Mouse (Mus musculus) myocyte (in vitro differentiated cells): Measurements from ENCODE around the gene 4930402H24Rik. TPM values are rescaled to one million over a fixed set of nuclear protein-coding genes. Genes with fewer than 3 reads are reported as not detected.

Source experiments
- H3K27me3 ChIP-seq: one replicate; pipeline ENCODE4 v1.6.1; 2011; ENCODE audit not compliant: control insufficient read depth, insufficient read depth, insufficient read length
- H3K36me3 ChIP-seq: one replicate; pipeline ENCODE4 v1.6.1; 2011; ENCODE audit not compliant: control insufficient read depth, insufficient read depth
- H3K4me2 ChIP-seq: one replicate; pipeline ENCODE4 v1.6.1; 2011; ENCODE audit warnings: low read depth, control low read depth
- H3K4me3 ChIP-seq: one replicate; pipeline ENCODE4 v1.5.1; 2011; ENCODE audit warnings: mild to moderate bottlenecking, control low read depth, moderate library complexity
- H3K79me2 ChIP-seq: one replicate; pipeline ENCODE4 v1.6.1; 2011; ENCODE audit not compliant: control insufficient read depth, insufficient read depth
- H3ac ChIP-seq: one replicate; pipeline ENCODE4 v1.6.1; 2011; ENCODE audit not compliant: control insufficient read depth, insufficient read length
- CEBPB ChIP-seq: IDR thresholded peaks from 2 replicates; pipeline ENCODE4 v1.6.1; 2011; ENCODE audit warnings: mild to moderate bottlenecking, moderate library complexity; ENCODE audit not compliant: poor library complexity, insufficient read depth, severe bottlenecking
- E2F4 ChIP-seq: IDR thresholded peaks from one replicate; pipeline ENCODE4 v1.6.1; 2011; ENCODE audit warnings: mild to moderate bottlenecking, control low read depth, moderate library complexity; ENCODE audit not compliant: insufficient read depth
- MAX ChIP-seq: IDR thresholded peaks from one replicate; pipeline ENCODE4 v1.6.1; 2011; ENCODE audit warnings: low read depth, mild to moderate bottlenecking, control low read depth
- MYOD1 ChIP-seq, 3 experiments: IDR thresholded peaks; one replicate each; pipeline ENCODE4 v1.6.1; 2011; ENCODE audit warnings: control low read depth in 2 of 3, low read depth in 2 of 3, mild to moderate bottlenecking in 2 of 3, moderate library complexity in 1 of 3; ENCODE audit not compliant: insufficient read length in 2 of 3, control insufficient read depth in 1 of 3
- MYOG ChIP-seq, 3 experiments: IDR thresholded peaks; one replicate each; pipeline ENCODE4 v1.6.1; 2011; ENCODE audit warnings: control low read depth in 2 of 3, low read depth in 2 of 3, mild to moderate bottlenecking in 2 of 3; ENCODE audit not compliant: insufficient read length in 2 of 3, control insufficient read depth in 1 of 3, insufficient read depth in 1 of 3
- POLR2A ChIP-seq: IDR thresholded peaks from one replicate; pipeline ENCODE4 v1.6.1; 2011; ENCODE audit warnings: low read depth, mild to moderate bottlenecking, control low read depth, moderate library complexity; ENCODE audit not compliant: insufficient read length
- POLR2AphosphoS2 ChIP-seq: IDR thresholded peaks from one replicate; pipeline ENCODE4 v1.6.1; 2011; ENCODE audit warnings: low read depth, control low read depth; ENCODE audit not compliant: insufficient read length
- REST ChIP-seq: IDR thresholded peaks from one replicate; pipeline ENCODE4 v1.6.1; 2011; ENCODE audit warnings: mild to moderate bottlenecking, control low read depth, moderate library complexity; ENCODE audit not compliant: insufficient read depth, insufficient read length
- SRF ChIP-seq: IDR thresholded peaks from one replicate; pipeline ENCODE4 v1.6.1; 2011; ENCODE audit warnings: low read depth; ENCODE audit not compliant: control insufficient read depth, insufficient read length
- TCF12 ChIP-seq: IDR thresholded peaks from one replicate; pipeline ENCODE4 v1.6.1; 2011; ENCODE audit warnings: mild to moderate bottlenecking, control low read depth; ENCODE audit not compliant: poor library complexity, insufficient read depth, severe bottlenecking
- TCF3 ChIP-seq: IDR thresholded peaks from one replicate; pipeline ENCODE4 v1.6.1; 2011; ENCODE audit warnings: low read depth, control low read depth; ENCODE audit not compliant: insufficient read length
- USF1 ChIP-seq: IDR thresholded peaks from one replicate; pipeline ENCODE4 v1.6.1; 2011; ENCODE audit warnings: low read depth, mild to moderate bottlenecking, control low read depth, moderate library complexity
- polyA plus RNA-seq: library from polyadenylated mRNA; unstranded; fragments of >200 nt; fragmentation: generic; extraction: Trizol; gene quantifications from one replicate; pipeline ENCODE4 v1.2.1, GENCODE M21; 2012; ENCODE audit warnings: missing spikeins

Gene 4930402H24Rik
- polyA plus RNA-seq, 1 experiment, result 10.4 TPM

DNA sequence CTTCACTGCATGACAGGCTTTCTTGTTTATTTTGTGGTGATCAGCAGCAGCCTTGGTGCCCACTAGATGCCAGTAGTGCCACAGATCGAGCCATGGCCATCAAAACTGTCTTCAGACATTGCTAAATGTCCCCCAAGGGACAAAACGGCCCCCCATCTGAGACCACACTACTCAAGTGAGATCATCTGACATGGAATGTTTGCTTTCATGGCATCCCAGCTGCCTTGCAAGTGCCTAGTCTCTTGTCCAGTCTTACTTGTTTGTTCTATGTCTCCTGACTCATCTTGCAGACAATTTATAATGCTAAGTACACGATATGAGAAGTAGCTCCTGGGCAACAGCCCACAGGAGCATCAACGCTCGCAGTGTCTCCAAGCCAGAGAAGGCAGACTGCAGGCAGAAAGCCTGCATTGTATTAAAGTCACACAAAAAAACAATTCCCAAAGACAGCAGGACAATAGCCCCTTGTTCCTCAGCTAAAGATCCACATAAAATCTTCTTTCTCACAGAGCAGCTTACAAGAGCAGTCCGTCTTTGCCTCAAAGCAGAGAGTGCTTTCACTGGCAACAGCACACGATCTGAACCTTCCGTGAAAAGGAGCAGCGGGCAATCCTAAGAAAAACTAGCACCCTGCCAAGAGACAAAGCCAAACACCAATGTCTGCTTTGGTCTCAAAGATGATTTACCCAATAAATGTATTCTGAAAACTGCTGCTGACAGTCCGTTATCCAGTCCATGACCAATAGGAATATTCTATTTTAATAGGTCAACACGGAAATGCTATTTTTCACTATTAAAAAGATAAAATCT, 87.2 kb downstream of the 4930402H24Rik start:
- Histone ChIP-seq H3K36me3 (peaks cover 10% of the 10 kb centered on the region), H3K4me2 (no peak overlapping the region), H3ac (no peak overlapping the region), H3K4me3 (no peak overlapping the region), H3K79me2 (no peaks in the 10 kb centered on the region), H3K27me3 (no peaks in the 10 kb centered on the region)
- TF ChIP-seq MAX (no peak), MYOD1 (IDR thresholded peaks at IDR 0.05; ENCODE audit: control insufficient read depth in 1 of 3, insufficient read length in 2 of 3, low read depth in 2 of 3) (no peak), POLR2AphosphoS2 (no peak), USF1 (no peak), POLR2A (no peak), REST (no peak), MYOG (IDR thresholded peaks at IDR 0.05; ENCODE audit: control insufficient read depth in 1 of 3, insufficient read depth in 1 of 3, insufficient read length in 2 of 3, low read depth in 2 of 3) (no peak), SRF (no peak), CEBPB (no peak), E2F4 (no peak), TCF12 (no peak), TCF3 (no peak)

DNA sequence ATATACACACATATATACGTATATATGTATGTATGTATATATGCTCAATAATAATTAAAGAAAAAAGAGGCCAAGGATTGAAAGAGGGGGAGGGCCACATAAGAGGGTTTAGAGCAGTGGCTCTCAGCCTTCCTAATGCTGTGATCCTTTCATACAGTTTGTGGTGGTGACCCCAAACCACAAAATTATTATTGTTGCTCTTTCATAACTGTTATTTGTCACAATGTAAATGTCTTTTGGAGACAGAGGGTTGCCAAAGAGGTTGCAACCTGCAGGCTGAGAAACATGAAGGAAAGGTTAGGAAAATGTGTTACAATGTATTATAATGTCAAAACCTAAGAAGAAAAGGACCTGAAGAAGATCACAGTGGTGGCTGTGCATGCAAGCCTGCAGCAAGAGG, 88.3 kb downstream of the 4930402H24Rik start:
- TF ChIP-seq MYOD1 (IDR thresholded peaks at IDR 0.05; ENCODE audit: control insufficient read depth in 1 of 3, insufficient read length in 2 of 3, low read depth in 2 of 3), result no peak
- no peak for TF ChIP-seq REST
- TF ChIP-seq SRF, result no peak
- TF ChIP-seq TCF12, result no peak
- TF ChIP-seq E2F4, result no peak
- TF ChIP-seq USF1, result no peak
- no peak for TF ChIP-seq POLR2A

DNA sequence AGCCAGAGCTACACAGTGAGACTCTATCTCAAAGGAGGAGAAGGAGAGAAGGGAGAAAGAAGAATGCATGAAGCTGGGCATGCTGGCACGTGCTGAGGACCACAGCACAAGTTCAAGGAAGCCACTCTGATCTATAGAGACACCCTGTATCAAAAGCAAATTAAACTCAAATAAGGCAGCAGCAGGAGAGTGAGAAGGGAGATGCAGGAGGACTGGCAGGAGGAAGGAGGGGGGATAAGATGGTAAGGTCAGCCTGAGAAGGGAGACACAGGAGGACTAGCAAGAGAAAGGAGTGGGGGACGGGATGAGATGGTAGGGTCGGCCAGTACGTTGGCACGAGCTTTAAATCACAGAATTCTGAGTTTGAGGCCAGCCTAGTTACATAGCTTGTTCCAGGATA, 90.0 kb downstream of the 4930402H24Rik start:
- Histone ChIP-seq H3K79me2 (no peaks in the 10 kb centered on the region), H3K27me3 (no peaks in the 10 kb centered on the region), H3K4me3 (no peak overlapping the region), H3K4me2 (no peak overlapping the region), H3ac (no peak overlapping the region), H3K36me3 (peaks cover 32% of the 10 kb centered on the region)
- TF ChIP-seq MAX (no peak), MYOG (IDR thresholded peaks at IDR 0.05; ENCODE audit: control insufficient read depth in 1 of 3, insufficient read depth in 1 of 3, insufficient read length in 2 of 3, low read depth in 2 of 3) (no peak), POLR2A (no peak), CEBPB (no peak), TCF3 (no peak), TCF12 (no peak), E2F4 (no peak), POLR2AphosphoS2 (no peak), USF1 (no peak), REST (no peak), MYOD1 (IDR thresholded peaks at IDR 0.05; ENCODE audit: control insufficient read depth in 1 of 3, insufficient read length in 2 of 3, low read depth in 2 of 3) (no peak), SRF (no peak)

More for the DNA sequence above, 88.3 kb downstream of the 4930402H24Rik start:
- Histone ChIP-seq H3K27me3 (no peaks in the 10 kb centered on the region), H3K4me2 (no peak overlapping the region), H3K4me3 (no peak overlapping the region), H3K79me2 (no peaks in the 10 kb centered on the region), H3ac (no peak overlapping the region), H3K36me3 (peaks cover 15% of the 10 kb centered on the region)

DNA sequence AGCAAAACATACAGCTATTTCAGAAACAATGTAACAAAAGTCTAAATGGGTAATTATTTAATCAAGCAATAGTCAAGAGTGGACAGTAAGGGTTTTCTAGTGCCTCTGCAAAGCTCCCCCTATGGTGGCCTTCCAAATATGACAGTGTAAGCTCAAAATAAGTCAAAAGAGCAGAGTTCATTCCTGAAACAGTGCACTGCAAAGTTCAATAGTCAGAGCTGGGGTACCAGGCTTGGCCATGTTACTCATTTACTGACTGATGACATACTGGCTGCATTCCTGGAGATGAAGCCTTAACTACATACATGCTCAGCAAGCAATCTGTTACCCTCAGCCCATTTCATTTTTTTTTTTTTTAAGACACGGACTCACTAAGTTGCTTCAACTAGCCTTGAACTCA, 91.7 kb downstream of the 4930402H24Rik start:
- Histone ChIP-seq H3ac (no peak overlapping the region), H3K36me3 (peaks cover 35% of the 10 kb centered on the region), H3K79me2 (no peaks in the 10 kb centered on the region), H3K4me3 (no peak overlapping the region), H3K27me3 (no peaks in the 10 kb centered on the region), H3K4me2 (no peak overlapping the region)
- no peak for TF ChIP-seq TCF12
- TF ChIP-seq REST, result no peak
- TF ChIP-seq E2F4, result no peak
- no peak for TF ChIP-seq SRF
- no peak for TF ChIP-seq CEBPB
- no peak for TF ChIP-seq TCF3
- no peak for TF ChIP-seq USF1
- TF ChIP-seq POLR2AphosphoS2, result no peak
- no peak for TF ChIP-seq MYOD1 (IDR thresholded peaks at IDR 0.05; ENCODE audit: control insufficient read depth in 1 of 3, insufficient read length in 2 of 3, low read depth in 2 of 3)
- no peak for TF ChIP-seq POLR2A
- no peak for TF ChIP-seq MYOG (IDR thresholded peaks at IDR 0.05; ENCODE audit: control insufficient read depth in 1 of 3, insufficient read depth in 1 of 3, insufficient read length in 2 of 3, low read depth in 2 of 3)
- no peak for TF ChIP-seq MAX
